Mouse (Mus musculus) cortical plate, adult 2 months (tissue): ENCODE results near the gene Angel2.

Source experiments
- CTCF ChIP-seq: fragments of 200-500 bp; IDR thresholded peaks from 2 replicates; pipeline ENCODE4 v1.5.1; 2011; ENCODE audit warnings: mild to moderate bottlenecking, control low read depth, low read length; ENCODE audit not compliant: insufficient read depth; ENCODE audit errors: extremely low read depth
- POLR2A ChIP-seq: fragments of 200-500 bp; IDR thresholded peaks from 2 replicates; pipeline ENCODE4 v1.6.1; 2011; ENCODE audit warnings: mild to moderate bottlenecking, low read length, control low read depth; ENCODE audit not compliant: insufficient read depth; ENCODE audit errors: extremely low read depth

- TF ChIP-seq POLR2A (no peak), CTCF (no peak)
Measured at GRCm38 (mm10) chr1:190888031-190888430, 36.9 kb upstream of the Angel2 start.
